Mouse (Mus musculus): Measurements from ENCODE around the gene Mmp11. TPM values are rescaled to one million over a fixed set of nuclear protein-coding genes. Genes with fewer than 3 reads are reported as not detected.
"Not testable (repeated sequence)": the region's sequence is repeated elsewhere in the genome, so short reads cannot be mapped to it uniquely, and the experiment has no call there.

The Mmp11 gene
- polyA plus RNA-seq, 1 experiment from 2014 or later: 16.6 TPM

DNA sequence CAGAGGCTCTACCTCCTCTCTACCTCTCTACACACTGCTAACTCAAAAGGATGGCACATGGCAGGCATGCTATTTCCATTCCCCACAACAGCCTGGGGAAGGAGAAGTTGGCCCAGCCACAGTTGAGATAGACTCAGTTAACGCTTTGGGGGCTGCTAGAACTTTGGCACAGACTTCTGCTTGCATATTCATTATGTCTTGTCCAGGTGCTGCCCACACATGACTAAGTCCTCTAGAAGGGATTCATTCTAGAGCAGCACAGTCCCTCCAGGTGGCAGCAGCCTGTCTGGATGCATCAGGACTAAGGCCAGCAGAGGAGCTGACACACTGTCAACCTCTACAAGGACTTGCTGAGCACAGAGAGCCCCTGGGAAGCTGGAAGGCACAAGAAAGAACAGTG, 40.1 kb downstream of the Mmp11 start:
- H3K4me2 ChIP-seq: no peak overlapping the region
- 81% methylated on average over 1 of the region's 1 CpGs for WGBS
- no peaks in the 10 kb centered on the region for H3K9me3 ChIP-seq (ENCODE audit: control insufficient read depth, low read length)
- H3K27ac ChIP-seq (ENCODE audit: low read depth, low read length): no peak overlapping the region
- peaks cover 34% of the 10 kb centered on the region for H3K36me3 ChIP-seq (ENCODE audit: control insufficient read depth, insufficient read depth, low read length)
- no peak overlapping the region for H3K4me3 ChIP-seq (ENCODE audit: low read depth, low read length)
- H3K4me1 ChIP-seq (replicated peaks; ENCODE audit: control insufficient read depth, insufficient read depth, low read length): peaks cover 12% of the 10 kb centered on the region
- no peak for ATAC-seq (replicated peaks; ENCODE audit: low FRiP score)
- DNase-seq (ENCODE audit: low spot score): no peak
- no peaks in the 10 kb centered on the region for H3K27me3 ChIP-seq (replicated peaks; ENCODE audit: control insufficient read depth, insufficient read depth, low read length)
- no peak overlapping the region for H3K9ac ChIP-seq (ENCODE audit: low read depth, low read length)

DNA sequence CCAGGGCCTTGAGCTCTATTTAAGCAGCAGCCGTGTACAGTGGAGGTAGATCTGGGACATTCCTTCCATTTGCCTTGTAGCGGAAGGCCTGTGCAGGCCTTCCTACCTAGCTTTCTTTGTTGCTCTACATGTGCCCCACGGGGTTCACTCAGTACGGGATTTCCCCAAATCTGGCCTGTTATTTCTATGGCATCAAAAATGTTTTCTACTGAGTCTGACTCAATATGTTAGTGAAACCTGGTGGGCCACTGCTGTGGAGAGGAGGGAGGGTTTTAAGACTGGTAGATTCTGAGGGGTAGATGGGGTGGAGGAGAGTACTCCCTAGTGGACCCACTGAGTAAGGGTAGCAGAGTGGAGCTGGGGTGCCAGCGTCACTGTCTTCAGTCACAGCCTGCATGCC, 40.6 kb downstream of the Mmp11 start:
- DNase-seq (ENCODE audit: low spot score) (no peak), ATAC-seq (replicated peaks; ENCODE audit: low FRiP score) (no peak)
- Histone ChIP-seq H3K36me3 (ENCODE audit: control insufficient read depth, insufficient read depth, low read length) (peaks cover 33% of the 10 kb centered on the region), H3K4me1 (replicated peaks; ENCODE audit: control insufficient read depth, insufficient read depth, low read length) (peaks cover 12% of the 10 kb centered on the region), H3K4me2 (no peak overlapping the region), H3K4me3 (ENCODE audit: low read depth, low read length) (no peak overlapping the region), H3K27me3 (replicated peaks; ENCODE audit: control insufficient read depth, insufficient read depth, low read length) (no peaks in the 10 kb centered on the region), H3K27ac (ENCODE audit: low read depth, low read length) (no peak overlapping the region), H3K9ac (ENCODE audit: low read depth, low read length) (no peak overlapping the region), H3K9me3 (ENCODE audit: control insufficient read depth, low read length) (no peaks in the 10 kb centered on the region)
- 93% methylated on average over 5 of the region's 5 CpGs for WGBS

GRCm38 (mm10) chr10:75894601-75895000, 41.7 kb downstream of the Mmp11 start:
- no peak overlapping the region for H3K4me2 ChIP-seq
- 76% methylated on average over 6 of the region's 6 CpGs for WGBS
- H3K27ac ChIP-seq (ENCODE audit: low read depth, low read length): no peak overlapping the region
- no peaks in the 10 kb centered on the region for H3K9me3 ChIP-seq (ENCODE audit: control insufficient read depth, low read length)
- H3K36me3 ChIP-seq (ENCODE audit: control insufficient read depth, insufficient read depth, low read length): peaks cover 30% of the 10 kb centered on the region
- DNase-seq (ENCODE audit: low spot score): no peak
- H3K27me3 ChIP-seq (replicated peaks; ENCODE audit: control insufficient read depth, insufficient read depth, low read length): no peaks in the 10 kb centered on the region
- no peak for ATAC-seq (replicated peaks; ENCODE audit: low FRiP score)
- H3K4me3 ChIP-seq (ENCODE audit: low read depth, low read length): no peak overlapping the region
- peaks cover 12% of the 10 kb centered on the region for H3K4me1 ChIP-seq (replicated peaks; ENCODE audit: control insufficient read depth, insufficient read depth, low read length)
- no peak overlapping the region for H3K9ac ChIP-seq (ENCODE audit: low read depth, low read length)

DNA sequence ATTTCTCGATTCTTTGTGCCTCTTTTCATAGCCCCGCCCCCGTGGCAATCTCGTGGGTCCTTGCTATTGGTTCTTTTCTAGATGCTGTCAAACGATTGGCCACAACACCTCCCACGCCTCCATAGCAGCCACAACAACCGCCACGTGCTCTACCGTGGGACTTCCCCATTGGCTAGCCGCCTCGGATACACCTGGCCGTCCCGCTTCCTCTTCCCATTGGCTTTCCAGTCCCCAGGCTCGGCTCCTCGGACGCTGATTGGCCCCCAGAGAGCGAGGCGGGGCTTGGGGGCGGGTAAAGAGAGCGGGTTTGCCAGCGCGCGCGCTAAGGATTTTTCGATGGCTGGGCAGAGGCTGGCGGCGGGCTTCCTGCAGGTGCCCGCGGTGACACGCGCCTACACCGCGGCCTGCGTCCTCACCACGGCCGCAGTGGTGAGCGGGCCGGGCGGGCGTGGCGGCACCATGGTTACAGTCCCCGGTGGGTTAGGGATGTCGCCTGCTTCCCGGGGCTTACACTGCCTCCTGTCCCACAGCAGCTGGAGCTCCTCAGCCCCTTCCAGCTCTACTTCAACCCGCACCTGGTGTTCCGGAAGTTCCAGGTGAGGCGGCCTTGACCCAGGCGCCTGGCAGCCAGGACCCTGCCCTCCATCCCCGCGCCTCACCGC, 43.1 kb downstream of the Mmp11 start, which contains the start of gene Derl3:
TSS of gene Derl3 (plus strand) at position 325 of the 662 bp plus-strand sequence.
- Histone ChIP-seq H3K4me2 (peak within 1 kb of the TSS; percentile 86), H3K9ac (ENCODE audit: low read depth, low read length) (peak within 1 kb of the TSS; percentile 42), H3K9me3 (ENCODE audit: control insufficient read depth, low read length) (no peaks in the 10 kb centered on the region), H3K4me3 (ENCODE audit: low read depth, low read length) (peak within 1 kb of the TSS; percentile 44), H3K27ac (ENCODE audit: low read depth, low read length) (no peak within 1 kb of the TSS), H3K4me1 (replicated peaks; ENCODE audit: control insufficient read depth, insufficient read depth, low read length) (peaks cover 12% of the 10 kb centered on the region), H3K27me3 (replicated peaks; ENCODE audit: control insufficient read depth, insufficient read depth, low read length) (no peaks in the 10 kb centered on the region), H3K36me3 (ENCODE audit: control insufficient read depth, insufficient read depth, low read length) (peaks cover 24% of the 10 kb centered on the region)
- ATAC-seq (replicated peaks; ENCODE audit: low FRiP score): peak; percentile 98
- DNase-seq (ENCODE audit: low spot score): peak; percentile 89
- 3% methylated on average over 49 of the region's 51 CpGs for WGBS

DNA sequence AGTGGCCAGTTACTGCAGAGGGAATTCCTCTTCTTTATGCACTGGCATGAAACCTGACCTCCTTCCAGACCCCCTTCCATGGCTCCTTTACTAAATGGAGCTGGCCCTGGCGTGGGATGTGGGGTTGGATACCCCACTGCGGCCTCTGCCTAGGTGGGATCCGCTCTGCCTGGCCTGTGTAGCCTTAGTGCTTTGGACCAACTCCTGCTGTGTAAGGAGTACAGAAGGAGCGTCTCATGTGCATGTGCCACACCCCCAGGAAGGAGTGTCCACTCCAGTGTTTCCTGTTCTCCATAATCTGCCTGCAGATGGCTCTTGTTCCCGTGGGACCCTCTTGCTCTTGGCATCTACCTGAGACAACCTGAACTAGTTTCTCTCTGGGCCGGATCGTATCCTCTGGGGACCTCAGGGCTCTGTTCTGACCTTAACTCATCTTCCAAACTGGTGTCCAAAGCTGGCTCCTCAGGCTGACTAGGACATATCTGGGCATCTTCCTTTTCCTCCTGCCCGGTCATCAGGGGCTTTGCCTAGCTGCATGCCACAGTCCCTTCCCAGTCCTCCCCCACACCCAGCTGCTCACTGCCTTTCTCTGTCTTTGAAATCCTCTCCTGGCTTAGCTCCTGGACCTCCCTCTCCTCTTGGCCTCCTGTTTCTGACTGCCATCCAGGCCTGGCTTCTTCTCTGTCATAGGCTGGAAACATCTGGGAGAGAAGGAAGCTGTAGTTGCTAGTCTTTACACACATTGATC, 46.7 kb downstream of the Mmp11 start:
- 51% methylated on average over 8 of the region's 8 CpGs for WGBS
- H3K4me3 ChIP-seq (ENCODE audit: low read depth, low read length): no peak overlapping the region
- ATAC-seq (replicated peaks; ENCODE audit: low FRiP score) (no peak), DNase-seq (ENCODE audit: low spot score) (no peak)
- peaks cover 4% of the 10 kb centered on the region; the same call in 1 of the 2 replicates for H3K36me3 ChIP-seq (ENCODE audit: control insufficient read depth, insufficient read depth, low read length)
- H3K9me3 ChIP-seq (ENCODE audit: control insufficient read depth, low read length): no peaks in the 10 kb centered on the region
- peaks cover 12% of the 10 kb centered on the region for H3K4me1 ChIP-seq (replicated peaks; ENCODE audit: control insufficient read depth, insufficient read depth, low read length)
- H3K9ac ChIP-seq (ENCODE audit: low read depth, low read length): no peak overlapping the region
- no peak overlapping the region for H3K4me2 ChIP-seq
- H3K27me3 ChIP-seq (replicated peaks; ENCODE audit: control insufficient read depth, insufficient read depth, low read length): no peaks in the 10 kb centered on the region
- H3K27ac ChIP-seq (ENCODE audit: low read depth, low read length): no peak overlapping the region

DNA sequence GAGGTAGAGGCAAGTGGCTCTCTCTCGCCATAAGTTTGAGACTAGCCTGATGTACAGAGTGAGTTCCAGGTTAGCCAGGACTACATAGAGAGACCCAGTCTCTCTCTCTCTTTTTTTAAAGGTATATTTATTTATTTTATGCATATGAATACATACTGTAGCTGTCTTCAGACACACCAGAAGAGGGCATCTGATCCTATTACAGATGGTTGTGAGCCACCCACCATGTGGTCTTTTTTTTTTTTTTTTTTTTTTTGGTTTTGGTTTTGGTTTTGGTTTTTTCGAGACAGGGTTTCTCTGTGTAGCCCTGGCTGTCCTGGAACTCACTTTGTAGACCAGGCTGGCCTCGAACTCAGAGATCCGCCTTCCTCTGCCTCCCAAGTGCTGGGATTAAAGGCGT, 48.8 kb downstream of the Mmp11 start:
- H3K9ac ChIP-seq (ENCODE audit: low read depth, low read length); H3K36me3 ChIP-seq (ENCODE audit: control insufficient read depth, insufficient read depth, low read length); H3K4me1 ChIP-seq (replicated peaks; ENCODE audit: control insufficient read depth, insufficient read depth, low read length); DNase-seq (ENCODE audit: low spot score); H3K9me3 ChIP-seq (ENCODE audit: control insufficient read depth, low read length); H3K27ac ChIP-seq (ENCODE audit: low read depth, low read length); H3K4me3 ChIP-seq (ENCODE audit: low read depth, low read length); H3K27me3 ChIP-seq (replicated peaks; ENCODE audit: control insufficient read depth, insufficient read depth, low read length); H3K4me2 ChIP-seq; ATAC-seq (replicated peaks; ENCODE audit: low FRiP score): not testable (repeated sequence)
- 81% methylated on average over 5 of the region's 5 CpGs for WGBS

DNA sequence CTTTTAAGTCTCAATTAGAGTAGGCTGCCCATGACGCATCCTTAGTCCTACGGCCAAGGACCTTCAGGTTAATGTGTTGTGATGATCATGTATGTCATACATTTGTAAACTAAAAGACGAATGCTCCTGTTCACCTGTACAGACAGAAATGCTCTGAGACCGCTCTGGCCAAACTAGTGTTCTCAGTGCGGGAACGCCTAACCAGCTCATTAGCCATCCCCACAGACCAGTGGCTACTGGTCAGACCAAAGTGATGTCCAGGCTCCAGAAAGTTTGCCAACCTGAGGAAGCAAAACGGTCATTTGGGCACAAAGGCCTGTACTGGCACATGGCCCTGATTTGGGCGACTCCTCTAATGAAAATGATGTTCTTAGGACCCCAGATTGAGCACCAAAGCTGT, 51.6 kb downstream of the Mmp11 start:
- no peak for ATAC-seq (replicated peaks; ENCODE audit: low FRiP score)
- Histone ChIP-seq H3K27me3 (replicated peaks; ENCODE audit: control insufficient read depth, insufficient read depth, low read length) (peaks cover 4% of the 10 kb centered on the region; the same call in 1 of the 2 replicates), H3K4me3 (ENCODE audit: low read depth, low read length) (no peak overlapping the region), H3K36me3 (ENCODE audit: control insufficient read depth, insufficient read depth, low read length) (no peaks in the 10 kb centered on the region), H3K4me2 (no peak overlapping the region), H3K9me3 (ENCODE audit: control insufficient read depth, low read length) (no peaks in the 10 kb centered on the region), H3K4me1 (replicated peaks; ENCODE audit: control insufficient read depth, insufficient read depth, low read length) (no peaks in the 10 kb centered on the region), H3K27ac (ENCODE audit: low read depth, low read length) (no peak overlapping the region), H3K9ac (ENCODE audit: low read depth, low read length) (no peak overlapping the region)
- no peak for DNase-seq (ENCODE audit: low spot score)
- 87% methylated on average over 8 of the region's 8 CpGs for WGBS

DNA sequence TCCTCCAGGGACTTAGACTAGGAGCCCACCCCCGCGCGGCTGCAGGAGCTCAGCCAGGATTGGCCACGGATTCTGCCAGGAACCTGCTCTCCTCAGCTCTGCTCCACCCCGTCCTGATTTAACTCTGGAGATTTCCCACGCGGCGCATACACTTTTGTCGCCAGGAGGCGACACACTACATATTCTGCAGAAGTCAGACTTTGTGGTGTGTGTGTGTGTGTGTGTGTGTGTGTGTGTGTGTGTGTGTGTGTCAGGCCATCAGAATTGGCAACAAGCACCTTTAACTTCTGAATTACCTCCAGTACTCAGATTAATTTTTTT, 53.1 kb downstream of the Mmp11 start:
- H3K9ac ChIP-seq (ENCODE audit: low read depth, low read length): no peak overlapping the region
- DNase-seq (ENCODE audit: low spot score) (no peak), ATAC-seq (replicated peaks; ENCODE audit: low FRiP score) (peak; percentile 55)
- H3K36me3 ChIP-seq (ENCODE audit: control insufficient read depth, insufficient read depth, low read length): no peaks in the 10 kb centered on the region
- under 1% methylated on average over 10 of the region's 10 CpGs for WGBS
- peak overlapping the region; percentile 50 for H3K4me2 ChIP-seq
- H3K27ac ChIP-seq (ENCODE audit: low read depth, low read length): peak overlapping the region; percentile 55
- no peaks in the 10 kb centered on the region for H3K4me1 ChIP-seq (replicated peaks; ENCODE audit: control insufficient read depth, insufficient read depth, low read length)
- no peaks in the 10 kb centered on the region for H3K9me3 ChIP-seq (ENCODE audit: control insufficient read depth, low read length)
- H3K4me3 ChIP-seq (ENCODE audit: low read depth, low read length): peak overlapping the region; percentile 17; the same call in 1 of the 2 replicates
- peaks cover 4% of the 10 kb centered on the region; the same call in 1 of the 2 replicates for H3K27me3 ChIP-seq (replicated peaks; ENCODE audit: control insufficient read depth, insufficient read depth, low read length)

All from liver, embryonic 11.5 days (tissue).